In the genomic region with DNA sequence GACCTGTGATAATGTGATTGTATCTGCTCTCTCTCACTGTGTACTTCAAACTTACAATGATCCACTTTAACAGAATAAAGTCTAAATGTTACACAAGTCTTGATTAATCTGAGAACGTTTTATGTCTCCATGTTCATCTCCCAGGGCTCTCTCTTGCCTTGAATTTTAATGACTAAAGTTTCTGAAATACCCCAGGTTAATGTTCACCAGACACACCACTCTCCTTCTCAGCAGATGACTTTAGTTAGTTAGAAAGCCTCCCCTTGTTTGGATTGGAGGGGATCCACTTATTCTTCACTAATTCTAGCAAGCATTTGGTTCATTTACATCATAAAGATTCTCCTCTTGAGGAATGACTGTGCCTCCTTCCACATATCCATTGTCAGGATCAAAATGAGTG, we compare ENCODE assay signal across 23 mouse cellular contexts.
"Had no signal": no experiment of that assay in that cellular context is flagged by ENCODE, and none has a peak within 500 bp of the region (broad histone marks: within the 10 kb centered on the region; RNA-seq: fewer than 3 reads in every experiment).

No protein-coding gene starts in this region.

- H3K4me3 ChIP-seq: heart, adult 2 months; heart, embryonic 13.5 days; heart, embryonic 15.5 days; hindbrain, embryonic 13.5 days; hindbrain, embryonic 15.5 days; limb, embryonic 13.5 days; limb, embryonic 15.5 days; liver, embryonic 12.5 days had no signal

- H3K9me3 ChIP-seq: heart, embryonic 13.5 days; heart, embryonic 15.5 days; hindbrain, embryonic 13.5 days; hindbrain, embryonic 15.5 days; limb, embryonic 13.5 days; limb, embryonic 15.5 days; liver, embryonic 12.5 days had no signal

- H3K36me3 ChIP-seq: heart, embryonic 15.5 days; hindbrain, embryonic 13.5 days; hindbrain, embryonic 15.5 days; liver, embryonic 12.5 days had no signal

- H3K27ac ChIP-seq: heart, adult 2 months; heart, embryonic 13.5 days; heart, embryonic 15.5 days; hindbrain, embryonic 13.5 days; hindbrain, embryonic 15.5 days; hindbrain, postnatal 0 days; kidney, postnatal 0 days; limb, embryonic 13.5 days; limb, embryonic 15.5 days; liver, embryonic 12.5 days; liver, embryonic 14.5 days had no signal

- DNase-seq: gastrocnemius, postnatal 14 days; gastrocnemius, postnatal 36 days; heart, adult 11 months; heart, adult 2 months; heart, postnatal 14 days; heart, postnatal 36 days; kidney, adult 11 months; kidney, postnatal 25 days; layer of hippocampus, adult 9-11 months; layer of hippocampus, postnatal 36 days; left cerebral cortex, postnatal 4 days had no signal

- H3K4me1 ChIP-seq: heart, embryonic 15.5 days; hindbrain, embryonic 13.5 days; hindbrain, embryonic 15.5 days; limb, embryonic 13.5 days; limb, embryonic 15.5 days; liver, embryonic 12.5 days had no signal

- H3K27me3 ChIP-seq: heart, embryonic 13.5 days; heart, embryonic 15.5 days; hindbrain, embryonic 13.5 days; hindbrain, embryonic 15.5 days; limb, embryonic 13.5 days; limb, embryonic 15.5 days; liver, embryonic 12.5 days had no signal

- ATAC-seq: hindbrain, postnatal 0 days; intestine, embryonic 16.5 days; liver, embryonic 12.5 days had no signal

- H3K9ac ChIP-seq: heart, embryonic 13.5 days; heart, embryonic 15.5 days; hindbrain, embryonic 13.5 days; hindbrain, embryonic 15.5 days; limb, embryonic 13.5 days; limb, embryonic 15.5 days; liver, embryonic 12.5 days; liver, embryonic 14.5 days had no signal

- H3K4me2 ChIP-seq: heart, embryonic 11.5 days; heart, embryonic 13.5 days; heart, embryonic 15.5 days; hindbrain, embryonic 13.5 days; hindbrain, embryonic 15.5 days; limb, embryonic 13.5 days; limb, embryonic 15.5 days; liver, embryonic 12.5 days had no signal
